Mouse (Mus musculus) c-Kit-positive CD71-positive TER-119-negative erythroid progenitor cells, embryonic 14.5 days (primary cell): Measurements from ENCODE around the gene Ddx51.
A peak's percentile ranks its signal among the peaks of the same experiment; 100 is the strongest.

Experiments used
- DNase-seq: peaks from one replicate; pipeline ENCODE4 v3.0.0-alpha.2; 2013; ENCODE audit warnings: low read depth

Gene Ddx51

GRCm38 (mm10) chr5:110652719-110653648 is at the start of gene Ddx51, which contains the start of gene Noc4l:
Gene Ddx51 (plus strand): TSS chr5:110653451.
Gene Noc4l (minus strand): TSS chr5:110653417.
- peak; percentile 92 for DNase-seq

- no peak for DNase-seq
These were observed 48.9 kb upstream of the Ddx51 start for GRCm38 (mm10) chr5:110604311-110604710.

GRCm38 (mm10) chr5:110605531-110606221 is 47.6 kb upstream of the Ddx51 start:
- DNase-seq, result no peak

- no peak for DNase-seq
These were observed 45.5 kb upstream of the Ddx51 start for GRCm38 (mm10) chr5:110607767-110608166.

GRCm38 (mm10) chr5:110608336-110608735 is 44.9 kb upstream of the Ddx51 start:
- DNase-seq, result no peak

- no peak for DNase-seq
These were observed 44.3 kb upstream of the Ddx51 start for GRCm38 (mm10) chr5:110608941-110609340.

GRCm38 (mm10) chr5:110609425-110609824 is 43.8 kb upstream of the Ddx51 start:
- no peak for DNase-seq

- DNase-seq, result no peak
These were observed 43.4 kb upstream of the Ddx51 start for GRCm38 (mm10) chr5:110609868-110610267.

- no peak for DNase-seq
These were observed 42.8 kb upstream of the Ddx51 start for GRCm38 (mm10) chr5:110610484-110610883.

- DNase-seq, result no peak
These were observed 41.7 kb upstream of the Ddx51 start for GRCm38 (mm10) chr5:110611435-110612158.

- DNase-seq, result no peak
These were observed 34.0 kb upstream of the Ddx51 start for GRCm38 (mm10) chr5:110619226-110619625.

- no peak for DNase-seq
These were observed 28.9 kb upstream of the Ddx51 start for GRCm38 (mm10) chr5:110624319-110624718.

GRCm38 (mm10) chr5:110627351-110627750 is 25.9 kb upstream of the Ddx51 start:
- DNase-seq, result no peak

- DNase-seq, result no peak
These were observed 25.1 kb upstream of the Ddx51 start for GRCm38 (mm10) chr5:110628156-110628555.

GRCm38 (mm10) chr5:110629525-110630120 is 23.6 kb upstream of the Ddx51 start:
- no peak for DNase-seq

- no peak for DNase-seq
These were observed 17.1 kb upstream of the Ddx51 start for GRCm38 (mm10) chr5:110635951-110636707.

GRCm38 (mm10) chr5:110638306-110639074 is 14.8 kb upstream of the Ddx51 start:
- DNase-seq, result no peak

- peak; percentile 63 for DNase-seq
These were observed 13.8 kb upstream of the Ddx51 start for GRCm38 (mm10) chr5:110639459-110639858.

GRCm38 (mm10) chr5:110646377-110646776 is 6.9 kb upstream of the Ddx51 start:
- DNase-seq, result peak; percentile 44

GRCm38 (mm10) chr5:110653686-110654085 is 435 bp downstream of the Ddx51 start:
- no peak for DNase-seq
